Mouse (Mus musculus) mouse trophoblast stem cell (cell line): ENCODE measurements around the gene Ablim1.

Experiments used
- in situ Hi-C, 2 experiments: fragments of 300-500 bp; cut with MseI, MboI; formaldehyde crosslinking; loops; 2 replicates in 1 of 2; 3 replicates in 1 of 2; pipeline ENCODE4 v1.15.1; 2025

Ablim1 gene

GRCm38 (mm10) chr19:57013271-57013677, 301.4 kb downstream of the Ablim1 start:
- in situ Hi-C loops: no loop called here

GRCm38 (mm10) chr19:57012068-57012467, 302.7 kb downstream of the Ablim1 start:
- in situ Hi-C loops: no loop called here

GRCm38 (mm10) chr19:57010064-57010463, 304.7 kb downstream of the Ablim1 start:
- in situ Hi-C loops: no loop called here

GRCm38 (mm10) chr19:57009653-57010052, 305.1 kb downstream of the Ablim1 start:
- in situ Hi-C loops: loop anchor here in 1 of 2 experiments (5.0 kb wide), 1 partner anchor 92 kb away; no protein-coding TSS in a partner anchor

GRCm38 (mm10) chr19:57007781-57008710, 306.7 kb downstream of the Ablim1 start, which contains the start of gene Afap1l2:
Gene Afap1l2, minus strand, starts transcription at chr19:57008228.
- in situ Hi-C loops: loop anchor here in 1 of 2 experiments (5.0 kb wide), 1 partner anchor 91 kb away; no protein-coding TSS in a partner anchor

- in situ Hi-C loops: loop anchor here in 1 of 2 experiments (5.0 kb wide), 1 partner anchor 90 kb away; no protein-coding TSS in a partner anchor
These were observed 307.4 kb downstream of the Ablim1 start for GRCm38 (mm10) chr19:57007291-57007690.

- in situ Hi-C loops: loop anchor here in 1 of 2 experiments (5.0 kb wide), 1 partner anchor 90 kb away; no protein-coding TSS in a partner anchor
These were observed 307.9 kb downstream of the Ablim1 start for GRCm38 (mm10) chr19:57006841-57007240.

GRCm38 (mm10) chr19:57005062-57005461, 309.7 kb downstream of the Ablim1 start:
- in situ Hi-C loops: loop anchor here in 1 of 2 experiments (5.0 kb wide), 1 partner anchor 88 kb away; no protein-coding TSS in a partner anchor

- in situ Hi-C loops: no loop called here
These were observed 311.3 kb downstream of the Ablim1 start for GRCm38 (mm10) chr19:57003460-57003810.

- in situ Hi-C loops: no loop called here
These were observed 311.8 kb downstream of the Ablim1 start for GRCm38 (mm10) chr19:57002741-57003459.

GRCm38 (mm10) chr19:57001926-57002325, 312.8 kb downstream of the Ablim1 start:
- in situ Hi-C loops: no loop called here

GRCm38 (mm10) chr19:57000592-57000991, 314.1 kb downstream of the Ablim1 start:
- in situ Hi-C loops: no loop called here

GRCm38 (mm10) chr19:56999781-57000180, 314.9 kb downstream of the Ablim1 start:
- in situ Hi-C loops: no loop called here

- in situ Hi-C loops: no loop called here
These were observed 315.8 kb downstream of the Ablim1 start for GRCm38 (mm10) chr19:56998910-56999309.

- in situ Hi-C loops: no loop called here
These were observed 316.4 kb downstream of the Ablim1 start for GRCm38 (mm10) chr19:56998331-56998730.

GRCm38 (mm10) chr19:56997164-56997599, 317.5 kb downstream of the Ablim1 start:
- in situ Hi-C loops: no loop called here

GRCm38 (mm10) chr19:56995441-56995840, 319.3 kb downstream of the Ablim1 start:
- in situ Hi-C loops: no loop called here

GRCm38 (mm10) chr19:56994653-56995052, 320.1 kb downstream of the Ablim1 start:
- in situ Hi-C loops: no loop called here

- in situ Hi-C loops: no loop called here
These were observed 321.0 kb downstream of the Ablim1 start for GRCm38 (mm10) chr19:56993763-56994162.

GRCm38 (mm10) chr19:56992978-56993545, 321.7 kb downstream of the Ablim1 start:
- in situ Hi-C loops: no loop called here

GRCm38 (mm10) chr19:56990367-56991111, 324.2 kb downstream of the Ablim1 start:
- in situ Hi-C loops: no loop called here
